Mouse (Mus musculus) cerebellum, adult 2 months (tissue): ENCODE results near the gene Tshb. TPM values are rescaled to one million over a fixed set of nuclear protein-coding genes. Genes with fewer than 3 reads are reported as not detected.

Source experiments
- DNase-seq, 2 experiments: peaks; one replicate each; pipeline ENCODE4 v3.0.0; 2021
- H3K27ac ChIP-seq: fragments of 200-500 bp; 2 replicates; pipeline ENCODE4 v1.5.1; 2012; ENCODE audit warnings: low read length, control low read depth, inconsistent platforms; ENCODE audit not compliant: insufficient read depth
- H3K27me3 ChIP-seq: fragments of 200-500 bp; 2 replicates; pipeline ENCODE4 v1.6.1; 2012; ENCODE audit warnings: inconsistent platforms, mild to moderate bottlenecking, low read length, moderate library complexity; ENCODE audit not compliant: control insufficient read depth, insufficient read depth
- H3K4me1 ChIP-seq: fragments of 200-500 bp; 2 replicates; pipeline ENCODE4 v1.6.1; 2011; ENCODE audit warnings: low read length; ENCODE audit not compliant: control insufficient read depth, insufficient read depth
- H3K4me3 ChIP-seq: fragments of 200-500 bp; replicated peaks from 2 replicates; pipeline ENCODE3; 2011; ENCODE audit warnings: mild to moderate bottlenecking, low read depth, low read length, control low read depth; ENCODE audit not compliant: insufficient read depth
- CTCF ChIP-seq: fragments of 200-500 bp; IDR thresholded peaks from 2 replicates; pipeline ENCODE4 v1.5.1; 2011; ENCODE audit warnings: low read depth, mild to moderate bottlenecking, control low read depth, low read length, moderate library complexity, borderline replicate concordance; ENCODE audit not compliant: insufficient read depth
- POLR2A ChIP-seq: fragments of 200-500 bp; IDR thresholded peaks from 2 replicates; pipeline ENCODE4 v1.6.1; 2011; ENCODE audit warnings: low read length, control low read depth, borderline replicate concordance; ENCODE audit not compliant: insufficient read depth
- WGBS: fragments of 180-500 bp; shearing (Covaris S2); methylation state at CpG from one replicate; pipeline ENCODE4 v1.1.7; 2018; 5-methylcytosine and 5-hydroxymethylcytosine counted together
- polyA plus RNA-seq: library from polyadenylated mRNA; depleted of rRNA; stranded (reverse); fragments of >200 nt; gene quantifications from 2 replicates; pipeline ENCODE4 v1.2.3, GENCODE M21; 2012

Gene Tshb
- polyA plus RNA-seq, 1 experiment = 1.1 TPM

DNA sequence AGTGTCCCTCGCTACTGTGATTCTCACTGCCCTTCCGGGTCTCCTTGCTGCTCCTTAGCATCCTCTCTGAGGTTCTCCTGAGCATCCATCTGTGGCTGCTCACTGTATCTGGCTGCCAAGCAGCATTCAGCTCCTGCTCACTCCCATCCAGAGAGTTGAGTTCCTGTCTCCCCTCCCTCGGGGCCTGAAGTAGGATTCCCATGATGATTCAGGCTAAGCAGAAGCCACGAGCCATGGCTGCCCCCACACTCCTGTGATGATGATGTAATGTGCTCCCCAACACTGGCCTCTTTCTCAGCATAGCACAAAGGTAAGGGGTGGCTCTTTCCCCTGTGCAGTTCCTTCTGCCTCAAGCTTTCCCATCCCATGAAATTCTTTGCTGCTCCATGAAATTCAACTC lies 36.3 kb downstream of the Tshb start:
- Histone ChIP-seq H3K27ac (no peak overlapping the region; the same call in 1 of the 2 replicates), H3K4me1 (peaks cover 12% of the 10 kb centered on the region), H3K27me3 (no peaks in the 10 kb centered on the region; the same call in 1 of the 2 replicates), H3K4me3 (no peak overlapping the region)
- DNase-seq = no peak
- TF ChIP-seq CTCF = no peak
- TF ChIP-seq POLR2A = no peak
- 77% methylated on average over 4 of the region's 4 CpGs for WGBS

DNA sequence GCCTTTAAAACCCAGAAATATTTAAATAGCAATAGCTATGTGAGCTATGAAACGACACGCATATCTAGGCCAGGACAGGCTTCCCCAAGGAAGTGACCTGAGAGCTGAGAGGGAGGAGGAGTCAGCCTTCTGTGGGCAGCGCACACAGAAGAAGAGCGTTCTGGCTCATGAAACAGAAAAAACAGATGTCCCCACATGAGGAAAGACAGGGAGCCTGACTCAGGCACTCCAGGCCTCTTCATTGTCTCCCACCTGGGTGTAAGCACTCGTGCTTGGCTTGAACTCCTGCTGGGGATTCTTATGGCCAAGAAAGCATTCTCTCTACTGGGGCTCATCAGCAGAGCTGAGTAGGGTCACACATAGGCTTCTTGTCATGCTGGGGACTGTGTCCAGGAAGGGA lies 37.9 kb downstream of the Tshb start:
- H3K27me3 ChIP-seq = no peaks in the 10 kb centered on the region; the same call in 1 of the 2 replicates
- 34% methylated on average over 5 of the region's 5 CpGs for WGBS
- DNase-seq = no peak
- no peak overlapping the region for H3K27ac ChIP-seq
- TF ChIP-seq POLR2A (no peak), CTCF (no peak)
- no peak overlapping the region for H3K4me3 ChIP-seq
- H3K4me1 ChIP-seq = peaks cover 12% of the 10 kb centered on the region

DNA sequence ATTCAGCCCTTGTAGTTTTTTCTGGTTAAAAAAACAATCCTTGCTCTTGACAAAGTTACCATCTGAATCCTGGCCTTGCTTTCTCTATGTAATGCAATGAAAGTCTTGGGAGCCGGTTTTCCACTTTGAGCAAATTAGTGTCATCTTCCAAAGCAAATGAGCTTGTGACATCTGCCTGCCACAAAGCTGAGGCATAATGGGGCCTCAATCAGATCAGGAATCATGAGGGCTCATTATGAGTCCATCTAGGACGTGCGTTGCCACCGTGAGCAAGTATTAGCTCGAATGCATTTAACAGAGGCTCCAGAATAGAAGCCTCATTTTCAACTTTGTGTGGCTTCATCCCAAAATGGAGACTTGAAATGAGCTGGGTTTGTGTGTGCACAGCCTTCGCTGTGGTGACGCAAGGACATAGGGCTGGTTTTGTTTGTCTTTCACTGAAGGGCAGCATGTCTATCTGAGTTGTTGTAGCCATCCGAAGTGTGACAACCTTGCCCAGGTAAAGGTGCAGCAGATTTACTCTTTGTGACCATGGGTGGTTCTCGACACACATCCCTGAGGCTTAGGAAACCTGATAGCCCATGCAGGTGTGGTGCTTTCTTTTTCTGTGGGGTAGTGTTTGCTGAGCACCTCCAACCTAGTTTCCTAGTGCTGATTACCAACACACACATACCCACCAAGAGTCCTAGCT lies 38.6 kb downstream of the Tshb start:
- Histone ChIP-seq H3K27ac (no peak overlapping the region), H3K4me3 (no peak overlapping the region), H3K27me3 (no peaks in the 10 kb centered on the region; the same call in 1 of the 2 replicates), H3K4me1 (peaks cover 12% of the 10 kb centered on the region)
- WGBS = 94% methylated on average over 9 of the region's 9 CpGs
- TF ChIP-seq POLR2A = no peak
- TF ChIP-seq CTCF = no peak
- no peak for DNase-seq

DNA sequence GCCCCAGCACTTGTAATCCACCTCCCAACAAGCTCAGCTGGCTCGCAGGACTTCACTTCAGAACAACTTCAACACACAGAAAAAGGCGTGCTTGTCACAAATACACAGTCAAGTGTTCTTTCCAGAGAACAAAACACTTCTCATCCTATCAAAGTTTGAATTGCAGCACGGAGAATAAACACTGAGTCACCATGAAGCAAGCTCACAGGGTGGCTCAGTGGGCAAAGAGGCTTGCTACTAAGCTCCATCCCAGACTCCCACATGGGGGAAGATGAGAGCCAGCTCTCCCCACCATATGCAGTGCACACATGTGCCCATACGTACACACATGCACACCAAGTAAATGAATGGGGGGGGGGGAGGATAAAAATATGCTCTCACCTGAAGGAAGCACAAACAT lies 39.3 kb downstream of the Tshb start:
- Histone ChIP-seq H3K4me1 (peaks cover 12% of the 10 kb centered on the region), H3K27ac (peak overlapping the region; percentile 55; the same call in 1 of the 2 replicates), H3K27me3 (no peaks in the 10 kb centered on the region; the same call in 1 of the 2 replicates), H3K4me3 (no peak overlapping the region)
- WGBS = 84% methylated on average over 4 of the region's 4 CpGs
- no peak for TF ChIP-seq CTCF
- TF ChIP-seq POLR2A = no peak
- DNase-seq = no peak

- H3K27me3 ChIP-seq = no peaks in the 10 kb centered on the region; the same call in 1 of the 2 replicates
- H3K4me3 ChIP-seq = no peak overlapping the region
- no peak overlapping the region for H3K27ac ChIP-seq
- no peak for DNase-seq
- H3K4me1 ChIP-seq = peaks cover 12% of the 10 kb centered on the region
- no peak for TF ChIP-seq POLR2A
- TF ChIP-seq CTCF = no peak
- WGBS = 86% methylated on average over 4 of the region's 4 CpGs
Measured at GRCm38 (mm10) chr3:102742725-102743124, 39.8 kb downstream of the Tshb start.

GRCm38 (mm10) chr3:102738926-102739325 lies 43.6 kb downstream of the Tshb start:
- H3K4me3 ChIP-seq = no peak overlapping the region
- 39% methylated on average over 6 of the region's 6 CpGs for WGBS
- no peak for DNase-seq
- peaks cover 9% of the 10 kb centered on the region for H3K4me1 ChIP-seq
- TF ChIP-seq CTCF (no peak), POLR2A (no peak)
- H3K27me3 ChIP-seq = no peaks in the 10 kb centered on the region
- H3K27ac ChIP-seq = no peak overlapping the region

GRCm38 (mm10) chr3:102738161-102738901 lies 44.2 kb downstream of the Tshb start:
- Histone ChIP-seq H3K27ac (no peak overlapping the region; the same call in 1 of the 2 replicates), H3K27me3 (no peaks in the 10 kb centered on the region), H3K4me3 (no peak overlapping the region), H3K4me1 (peaks cover 7% of the 10 kb centered on the region)
- DNase-seq = no peak
- TF ChIP-seq CTCF (no peak), POLR2A (no peak)
- 60% methylated on average over 10 of the region's 10 CpGs for WGBS
